Mouse (Mus musculus) erythroblast, embryonic 14.5 days (primary cell): ENCODE measurements around the gene Irf2.

Source experiments
- GATA1 ChIP-seq: IDR thresholded peaks from 2 replicates; pipeline ENCODE4 v1.6.1; 2012; ENCODE audit warnings: low read length, inconsistent platforms, mixed read lengths
- TAL1 ChIP-seq: IDR thresholded peaks from 3 replicates; pipeline ENCODE4 v1.6.1; 2012; ENCODE audit warnings: low read length, inconsistent platforms, mixed read lengths

DNA sequence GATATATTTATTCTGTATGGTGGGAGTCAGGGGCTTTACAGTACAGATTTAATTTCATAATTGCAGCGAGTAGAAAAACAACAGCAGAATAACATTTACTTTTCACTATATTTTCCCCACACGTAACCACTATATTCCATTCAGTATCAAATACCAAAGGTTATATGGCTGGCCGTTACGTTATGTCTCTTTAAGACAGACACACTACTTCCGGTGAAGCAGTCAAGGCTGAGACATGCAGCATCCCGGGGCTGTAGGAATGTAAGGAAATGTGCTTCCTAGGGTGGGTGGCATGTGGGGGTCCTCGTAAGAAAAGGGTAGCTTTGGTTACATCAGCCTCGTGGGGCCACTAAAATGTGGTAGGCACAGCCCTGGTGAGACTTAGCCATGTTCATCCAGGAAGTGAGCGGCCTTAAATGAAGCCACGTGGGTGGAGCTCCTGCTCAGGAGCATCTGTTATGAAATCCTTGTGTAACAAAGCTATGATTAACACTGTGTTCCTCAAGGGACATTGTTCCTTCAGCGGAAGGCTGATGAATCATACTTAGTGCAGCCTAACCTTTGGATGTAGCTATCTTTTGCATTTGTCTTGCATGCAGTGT lies 71.6 kb downstream of the Irf2 start:
- TF ChIP-seq TAL1 (no peak), GATA1 (no peak)
